Mouse (Mus musculus) forebrain, embryonic 11.5 days (tissue): ENCODE results near the gene Prss38. TPM values are rescaled to one million over a fixed set of nuclear protein-coding genes. Genes with fewer than 3 reads are reported as not detected.

Experiments
- ATAC-seq: fragments of 200-750 bp; cut with Nextera tagmentation; replicated peaks from 2 replicates; pipeline ENCODE4 v1.8.0; 2017; ENCODE audit warnings: moderate TSS enrichment; ENCODE audit not compliant: low FRiP score
- DNase-seq: peaks from one replicate; pipeline ENCODE4 v3.0.0-alpha.2; 2017; ENCODE audit warnings: low spot score
- H3K27ac ChIP-seq: fragments of 300-500 bp; sonication (generic); 2 replicates; pipeline ENCODE4 v1.5.1; 2014; ENCODE audit warnings: low read depth, low read length
- H3K27me3 ChIP-seq: fragments of 300-500 bp; sonication (generic); 2 replicates; pipeline ENCODE4 v1.6.1; 2014; ENCODE audit warnings: mild to moderate bottlenecking, low read length, mixed read lengths; ENCODE audit not compliant: control insufficient read depth, insufficient read depth
- H3K36me3 ChIP-seq: fragments of 300-500 bp; sonication (generic); 2 replicates; pipeline ENCODE4 v1.6.1; 2014; ENCODE audit warnings: mild to moderate bottlenecking, low read length, moderate library complexity, mixed read lengths; ENCODE audit not compliant: control insufficient read depth, insufficient read depth
- H3K4me1 ChIP-seq: fragments of 300-500 bp; sonication (generic); replicated peaks from 2 replicates; pipeline ENCODE4 v1.6.1; 2014; ENCODE audit warnings: low read length, mixed read lengths; ENCODE audit not compliant: control insufficient read depth, insufficient read depth
- H3K4me2 ChIP-seq: fragments of 300-500 bp; sonication (generic); 2 replicates; pipeline ENCODE4 v1.6.1; 2014; ENCODE audit warnings: low read depth, mild to moderate bottlenecking, low read length, moderate library complexity, mixed read lengths; ENCODE audit not compliant: severe bottlenecking
- H3K4me3 ChIP-seq: fragments of 300-500 bp; sonication (generic); 2 replicates; pipeline ENCODE4 v1.5.1; 2014; ENCODE audit warnings: low read depth, low read length
- H3K9ac ChIP-seq: fragments of 300-500 bp; sonication (generic); 2 replicates; pipeline ENCODE4 v1.6.1; 2014; ENCODE audit warnings: low read length
- H3K9me3 ChIP-seq: fragments of 300-500 bp; sonication (generic); 2 replicates; pipeline ENCODE4 v1.6.1; 2016; ENCODE audit warnings: low read length, mixed read lengths; ENCODE audit not compliant: control insufficient read depth
- WGBS: fragments of 180-500 bp; shearing (Covaris S2); extraction: QIAGEN DNeasy Blood & Tissue Kit; methylation state at CpG from one replicate; pipeline ENCODE4 v1.1.7; 2014; 5-methylcytosine and 5-hydroxymethylcytosine counted together
- polyA plus RNA-seq: library from polyadenylated mRNA; unstranded; fragments of >200 nt; fragmentation: Nextera tagmentation; extraction: Ambion mirVana; gene quantifications from 2 replicates; pipeline ENCODE4 v1.2.1, GENCODE M21; 2014

Prss38 gene
- polyA plus RNA-seq = not detected in 2 replicates

DNA sequence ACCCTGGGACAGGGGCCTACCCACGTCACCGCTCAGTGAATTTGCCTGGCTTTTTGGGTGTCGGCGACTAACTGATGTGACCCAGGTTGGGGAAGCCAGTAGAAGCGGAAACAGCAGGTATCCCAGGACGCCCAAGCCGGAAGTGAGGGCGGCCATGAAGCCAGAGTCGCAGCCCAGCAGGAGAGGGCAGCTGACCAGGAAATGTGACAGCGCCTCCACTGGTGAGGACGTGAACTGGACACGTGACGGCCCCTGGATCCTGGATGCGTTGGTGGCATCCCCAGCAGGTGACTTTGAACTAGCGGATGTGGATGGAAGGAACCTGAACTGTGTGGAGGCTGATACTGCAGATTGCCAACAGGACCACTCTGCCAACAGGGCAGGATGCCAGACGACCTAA, at the start of gene Prss38:
Prss38 (minus strand) TSS at position 183 of the 400 bp plus-strand sequence.
- Histone ChIP-seq H3K4me3 (no peak within 1 kb of the TSS), H3K27ac (no peak within 1 kb of the TSS), H3K27me3 (no peaks in the 10 kb centered on the region), H3K9ac (no peak within 1 kb of the TSS), H3K36me3 (no peaks in the 10 kb centered on the region), H3K9me3 (no peaks in the 10 kb centered on the region), H3K4me1 (no peaks in the 10 kb centered on the region), H3K4me2 (no peak within 1 kb of the TSS)
- 75% methylated on average over 16 of the region's 16 CpGs for WGBS
- DNase-seq = no peak
- ATAC-seq = no peak

GRCm38 (mm10) chr11:59423010-59423588, 47.6 kb upstream of the Prss38 start:
- WGBS = 89% methylated on average over 5 of the region's 5 CpGs
- H3K27ac ChIP-seq = no peak overlapping the region
- DNase-seq (no peak), ATAC-seq (no peak)
- H3K36me3 ChIP-seq = peaks cover 3% of the 10 kb centered on the region; the same call in 1 of the 2 replicates
- no peak overlapping the region for H3K9ac ChIP-seq
- no peak overlapping the region for H3K4me3 ChIP-seq
- H3K9me3 ChIP-seq = no peaks in the 10 kb centered on the region
- H3K4me2 ChIP-seq = no peak overlapping the region
- no peaks in the 10 kb centered on the region for H3K27me3 ChIP-seq
- H3K4me1 ChIP-seq = no peaks in the 10 kb centered on the region

DNA sequence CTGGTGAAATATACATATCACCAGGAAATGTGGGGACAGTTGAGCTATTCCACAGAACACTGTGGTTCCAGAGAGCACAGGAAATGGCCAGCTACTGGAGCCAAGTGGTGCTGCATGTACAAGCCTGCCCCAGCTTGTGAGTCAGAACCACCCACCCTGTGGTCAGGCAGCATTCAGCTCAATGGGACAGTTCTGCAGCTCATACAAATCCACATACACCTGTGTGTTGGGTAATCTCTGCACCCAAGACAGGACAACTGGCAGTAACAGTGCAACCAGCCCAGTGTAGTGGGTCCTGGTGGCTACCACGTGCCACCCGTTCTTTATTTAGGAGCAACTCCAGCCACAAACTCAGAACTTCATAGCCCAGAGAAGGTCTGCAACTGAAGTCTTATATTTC, 46.5 kb upstream of the Prss38 start:
- H3K4me2 ChIP-seq = no peak overlapping the region
- no peak for ATAC-seq
- H3K27me3 ChIP-seq = no peaks in the 10 kb centered on the region
- H3K9me3 ChIP-seq = no peaks in the 10 kb centered on the region
- 94% methylated on average over 2 of the region's 2 CpGs for WGBS
- H3K4me3 ChIP-seq = no peak overlapping the region
- peaks cover 3% of the 10 kb centered on the region; the same call in 1 of the 2 replicates for H3K36me3 ChIP-seq
- no peak for DNase-seq
- no peak overlapping the region for H3K27ac ChIP-seq
- H3K4me1 ChIP-seq = no peaks in the 10 kb centered on the region
- H3K9ac ChIP-seq = no peak overlapping the region

GRCm38 (mm10) chr11:59421436-59421835, 46.0 kb upstream of the Prss38 start:
- Histone ChIP-seq H3K27me3 (no peaks in the 10 kb centered on the region), H3K4me1 (no peaks in the 10 kb centered on the region), H3K4me2 (no peak overlapping the region), H3K4me3 (no peak overlapping the region), H3K9me3 (no peaks in the 10 kb centered on the region), H3K9ac (no peak overlapping the region), H3K27ac (no peak overlapping the region), H3K36me3 (peaks cover 3% of the 10 kb centered on the region; the same call in 1 of the 2 replicates)
- DNase-seq = no peak
- WGBS = 88% methylated on average over 8 of the region's 8 CpGs
- ATAC-seq = no peak

DNA sequence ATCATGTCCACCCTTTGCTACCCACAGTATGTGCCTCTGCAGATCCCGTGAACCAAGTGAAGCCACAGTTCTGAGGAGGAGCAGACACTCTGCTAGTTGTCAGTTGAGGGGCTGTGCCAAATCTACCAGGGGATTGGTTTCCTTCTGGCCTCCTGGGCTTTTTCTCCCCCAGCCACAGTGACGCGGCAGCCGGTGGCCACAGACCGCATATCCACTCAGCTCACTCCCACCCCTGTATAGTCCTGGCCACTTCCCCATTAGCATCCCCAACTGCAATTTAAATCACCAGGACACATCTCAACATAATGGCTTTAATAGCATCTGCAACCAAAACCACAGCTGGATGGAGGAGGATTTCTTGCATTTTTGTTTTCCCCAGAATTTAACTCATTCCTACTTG, 43.3 kb upstream of the Prss38 start:
- Histone ChIP-seq H3K9ac (no peak overlapping the region), H3K9me3 (no peaks in the 10 kb centered on the region), H3K27me3 (no peaks in the 10 kb centered on the region), H3K4me3 (no peak overlapping the region), H3K4me1 (no peaks in the 10 kb centered on the region), H3K4me2 (no peak overlapping the region), H3K27ac (no peak overlapping the region), H3K36me3 (no peaks in the 10 kb centered on the region; the same call in 1 of the 2 replicates)
- ATAC-seq = no peak
- 78% methylated on average over 5 of the region's 5 CpGs for WGBS
- no peak for DNase-seq

- no peaks in the 10 kb centered on the region for H3K36me3 ChIP-seq
- H3K27ac ChIP-seq = no peak overlapping the region
- no peak for ATAC-seq
Observed at GRCm38 (mm10) chr11:59412999-59413863, 37.8 kb upstream of the Prss38 start.

GRCm38 (mm10) chr11:59412058-59412457, 36.6 kb upstream of the Prss38 start:
- Histone ChIP-seq H3K4me1 (peaks cover 2% of the 10 kb centered on the region; the same call in 1 of the 2 replicates), H3K4me2 (no peak overlapping the region), H3K9ac (no peak overlapping the region), H3K36me3 (no peaks in the 10 kb centered on the region), H3K4me3 (no peak overlapping the region), H3K9me3 (no peaks in the 10 kb centered on the region), H3K27me3 (no peaks in the 10 kb centered on the region), H3K27ac (no peak overlapping the region)
- DNase-seq = no peak
- 66% methylated on average over 6 of the region's 6 CpGs for WGBS
- no peak for ATAC-seq

More at GRCm38 (mm10) chr11:59412999-59413863, 37.8 kb upstream of the Prss38 start:
- Histone ChIP-seq H3K27me3 (no peaks in the 10 kb centered on the region), H3K9ac (no peak overlapping the region), H3K4me2 (no peak overlapping the region), H3K9me3 (no peaks in the 10 kb centered on the region), H3K4me3 (no peak overlapping the region), H3K4me1 (peaks cover 2% of the 10 kb centered on the region; the same call in 1 of the 2 replicates)
- 92% methylated on average over 13 of the region's 13 CpGs for WGBS
- DNase-seq = no peak

DNA sequence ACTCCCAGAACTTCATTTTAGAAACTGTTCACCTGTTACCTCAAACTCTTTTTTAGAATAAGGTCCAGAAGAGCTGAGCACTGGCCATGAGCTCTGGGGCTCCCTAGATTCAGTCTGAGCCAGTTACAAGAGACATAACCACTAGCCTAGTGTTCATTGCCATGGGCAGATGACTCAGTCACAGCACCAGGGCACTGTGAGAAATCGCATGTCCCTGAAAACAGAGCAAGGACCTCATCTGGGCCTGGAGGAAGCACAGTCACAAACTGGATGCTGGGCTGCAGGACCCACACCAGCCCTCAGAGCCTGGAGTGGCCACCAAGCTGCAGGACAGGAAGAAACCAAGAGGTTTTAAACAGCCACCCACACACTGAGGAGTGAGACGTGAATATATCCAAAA, 35.4 kb upstream of the Prss38 start:
- WGBS = 89% methylated on average over 2 of the region's 2 CpGs
- no peak for ATAC-seq
- DNase-seq = no peak
- H3K4me2 ChIP-seq = no peak overlapping the region
- H3K9me3 ChIP-seq = no peaks in the 10 kb centered on the region
- no peak overlapping the region for H3K27ac ChIP-seq
- H3K36me3 ChIP-seq = no peaks in the 10 kb centered on the region
- H3K27me3 ChIP-seq = no peaks in the 10 kb centered on the region
- peaks cover 2% of the 10 kb centered on the region; the same call in 1 of the 2 replicates for H3K4me1 ChIP-seq
- no peak overlapping the region for H3K4me3 ChIP-seq
- H3K9ac ChIP-seq = no peak overlapping the region
